Mouse (Mus musculus) 3T3-L1 (cell line): ENCODE data around the gene Afap1l2.

Source experiments
- DNase-seq: peaks from one replicate; pipeline ENCODE4 v3.0.0-alpha.2; 2015; ENCODE audit warnings: low read depth, low spot score

The Afap1l2 gene

DNA sequence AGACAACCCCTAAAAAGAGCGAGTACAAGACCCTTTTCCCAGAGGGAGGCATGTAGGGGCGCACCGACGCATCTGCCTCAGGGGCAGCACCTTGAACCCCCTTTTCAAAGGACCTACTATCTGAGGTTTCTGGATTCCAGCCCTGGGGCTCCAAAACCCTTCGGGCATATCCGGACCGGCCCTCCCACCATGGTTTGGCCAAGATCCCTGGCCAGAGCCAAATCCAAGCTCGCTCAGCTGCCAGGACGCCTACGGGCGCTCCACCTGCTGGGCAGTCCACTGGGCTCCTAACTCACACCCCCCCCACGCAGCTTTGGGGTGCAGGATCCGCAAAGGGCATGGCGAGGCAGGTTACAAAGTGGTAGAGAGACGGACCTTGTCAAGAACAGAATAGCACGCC is 737 bp downstream of the Afap1l2 start:
- no peak for DNase-seq

- DNase-seq, result peak; percentile 50
These were observed 1.2 kb downstream of the Afap1l2 start for GRCm38 (mm10) chr19:57006841-57007240.

- no peak for DNase-seq
These were observed 3.0 kb downstream of the Afap1l2 start for GRCm38 (mm10) chr19:57005062-57005461.

DNA sequence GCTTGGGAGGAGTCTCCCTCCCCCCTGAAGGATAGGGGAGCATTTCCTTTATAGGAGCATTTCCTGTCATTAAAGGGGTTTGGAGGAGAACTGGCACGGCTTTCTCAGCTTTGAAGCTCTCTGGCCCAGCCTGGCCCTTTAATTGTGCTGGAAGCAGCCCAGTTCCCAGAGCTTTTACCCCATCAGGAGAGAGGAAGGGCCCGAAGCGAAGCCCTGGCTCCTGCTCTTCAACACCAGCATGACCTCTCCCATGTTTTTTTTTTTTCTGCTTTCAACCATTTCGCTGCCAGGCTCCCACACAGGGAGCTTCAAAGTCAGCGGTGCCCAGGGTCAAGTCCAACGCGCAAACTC is 4.6 kb downstream of the Afap1l2 start:
- DNase-seq, result no peak

- no peak for DNase-seq
These were observed 5.1 kb downstream of the Afap1l2 start for GRCm38 (mm10) chr19:57002741-57003459.

DNA sequence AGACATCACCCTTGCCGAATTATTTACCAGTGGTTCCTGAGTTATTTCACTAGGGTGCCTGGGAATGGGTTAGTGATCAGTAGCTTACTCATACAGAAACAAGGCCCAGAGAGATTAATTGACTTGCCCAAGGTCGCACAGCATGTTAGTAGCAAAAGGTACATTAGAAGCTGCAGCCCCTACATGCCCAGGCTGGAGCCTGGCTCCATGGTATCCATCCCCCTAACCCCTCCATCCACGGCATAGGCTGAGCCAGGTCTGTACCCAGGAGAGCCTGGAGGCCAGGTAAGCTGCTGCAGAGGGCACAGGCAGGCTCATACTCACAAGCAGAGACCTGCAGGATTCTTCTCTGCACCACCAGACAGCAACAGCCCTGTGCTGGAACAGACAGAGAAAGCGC is 6.1 kb downstream of the Afap1l2 start:
- DNase-seq, result no peak

GRCm38 (mm10) chr19:57000592-57000991 is 7.4 kb downstream of the Afap1l2 start:
- no peak for DNase-seq

- DNase-seq, result no peak
These were observed 8.2 kb downstream of the Afap1l2 start for GRCm38 (mm10) chr19:56999781-57000180.

- no peak for DNase-seq
These were observed 9.1 kb downstream of the Afap1l2 start for GRCm38 (mm10) chr19:56998910-56999309.

GRCm38 (mm10) chr19:56998331-56998730 is 9.7 kb downstream of the Afap1l2 start:
- DNase-seq, result no peak

GRCm38 (mm10) chr19:56997164-56997599 is 10.8 kb downstream of the Afap1l2 start:
- peak; percentile 67 for DNase-seq

DNA sequence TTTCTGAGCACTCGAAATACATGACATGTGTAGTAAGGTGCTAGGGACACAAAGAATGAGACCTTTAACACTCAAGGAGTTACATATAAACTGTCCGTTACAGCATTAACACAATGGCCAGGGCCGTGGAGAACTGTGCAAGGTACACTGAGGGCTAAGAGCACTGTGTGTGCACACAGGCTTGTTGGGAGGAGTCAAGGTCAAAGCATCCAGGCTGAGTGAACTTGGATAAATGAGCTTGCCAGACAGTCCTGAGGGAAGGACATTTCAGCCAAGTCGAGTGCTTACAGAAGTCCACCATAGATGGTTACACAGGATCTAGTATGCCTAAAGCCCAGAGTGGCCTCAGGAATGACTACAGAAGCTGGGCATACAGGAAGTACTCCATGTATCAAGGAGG is 12.6 kb downstream of the Afap1l2 start:
- no peak for DNase-seq

DNA sequence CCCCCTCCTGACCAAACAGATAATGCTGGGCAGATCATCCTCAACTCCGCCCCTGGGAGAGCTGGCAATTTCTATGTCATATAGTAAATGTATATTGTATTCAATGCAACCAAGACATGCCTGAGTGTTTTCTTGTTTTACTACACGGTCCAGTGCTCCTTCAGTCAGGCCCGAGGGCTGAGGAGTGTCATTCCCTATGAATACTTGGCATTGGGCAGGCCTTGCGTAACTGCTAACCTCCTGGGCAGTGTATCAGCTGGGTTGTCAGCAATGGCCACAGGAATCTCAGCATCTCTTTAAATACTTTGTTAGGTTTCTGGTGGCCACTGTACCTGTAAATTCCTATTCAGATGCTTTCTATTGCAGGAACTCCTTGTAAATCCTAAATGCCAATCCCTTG is 13.4 kb downstream of the Afap1l2 start:
- DNase-seq, result peak; percentile 96

DNA sequence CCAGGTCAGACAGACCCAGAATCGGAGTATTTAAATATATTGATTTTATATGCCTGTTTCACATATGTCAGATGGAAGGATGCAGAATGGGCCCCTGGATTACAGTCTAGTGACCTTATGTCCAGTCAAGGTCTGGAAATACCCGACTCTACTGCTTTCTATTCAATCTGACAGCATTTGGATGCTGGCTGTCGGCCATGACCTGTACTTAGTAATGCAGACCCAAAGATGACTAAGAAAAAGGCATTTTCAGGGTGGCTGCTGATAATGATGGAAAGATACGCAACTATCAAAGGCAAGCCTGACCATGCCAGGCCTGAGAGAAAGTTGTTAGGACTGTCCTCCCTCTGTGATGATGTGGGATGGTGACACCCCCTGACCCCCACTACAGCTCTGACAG is 14.3 kb downstream of the Afap1l2 start:
- DNase-seq, result peak; percentile 94

DNA sequence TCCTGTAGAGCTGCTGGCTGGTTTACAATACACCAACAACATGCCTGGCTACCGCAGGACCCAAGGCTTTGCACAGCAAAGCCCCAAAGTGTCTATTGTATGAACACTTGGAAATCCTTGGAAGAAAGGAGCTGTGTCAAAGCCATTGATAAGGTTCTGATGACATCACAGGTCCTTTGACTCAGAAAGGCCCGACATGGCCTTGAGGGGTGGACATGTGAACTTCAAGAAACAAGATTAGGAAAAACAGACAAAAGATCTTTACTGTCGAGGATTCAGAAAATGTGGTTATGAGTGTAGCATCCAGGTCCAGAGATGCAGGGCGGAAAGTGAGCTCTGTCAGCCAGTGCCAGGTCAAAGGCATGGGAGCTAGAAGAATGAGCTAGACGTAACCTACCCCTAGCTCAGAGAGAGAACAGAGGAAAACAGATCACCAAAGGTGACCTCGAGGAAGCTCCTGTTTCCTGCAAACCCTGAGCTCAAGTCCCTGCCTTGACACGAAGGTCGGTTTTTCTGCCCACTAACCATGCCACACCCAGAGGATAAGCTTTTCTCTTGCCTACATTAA is 15.0 kb downstream of the Afap1l2 start:
- no peak for DNase-seq

GRCm38 (mm10) chr19:56990367-56991111 is 17.5 kb downstream of the Afap1l2 start:
- peak; percentile 48 for DNase-seq

DNA sequence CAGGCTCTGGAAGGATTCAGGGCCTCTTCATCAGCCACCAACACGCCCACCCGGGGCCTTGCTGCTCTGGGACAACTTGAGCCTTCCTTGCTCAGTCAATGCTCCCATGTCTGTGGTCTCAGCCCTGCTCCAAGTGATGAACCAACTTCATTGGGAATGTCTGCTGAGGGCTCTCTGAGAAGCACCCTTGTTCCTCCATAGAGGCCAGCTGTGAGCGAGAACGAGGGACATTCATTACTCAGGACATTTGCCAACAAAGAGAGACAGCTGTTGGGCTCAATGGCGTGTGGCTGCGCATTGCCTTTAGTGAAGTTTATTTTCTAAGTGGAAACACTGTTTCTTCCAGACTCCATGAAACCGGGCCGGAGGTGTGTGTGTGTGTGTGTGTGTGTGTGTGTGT is 18.9 kb downstream of the Afap1l2 start:
- no peak for DNase-seq

- no peak for DNase-seq
These were observed 23.8 kb downstream of the Afap1l2 start for GRCm38 (mm10) chr19:56984229-56984628.

DNA sequence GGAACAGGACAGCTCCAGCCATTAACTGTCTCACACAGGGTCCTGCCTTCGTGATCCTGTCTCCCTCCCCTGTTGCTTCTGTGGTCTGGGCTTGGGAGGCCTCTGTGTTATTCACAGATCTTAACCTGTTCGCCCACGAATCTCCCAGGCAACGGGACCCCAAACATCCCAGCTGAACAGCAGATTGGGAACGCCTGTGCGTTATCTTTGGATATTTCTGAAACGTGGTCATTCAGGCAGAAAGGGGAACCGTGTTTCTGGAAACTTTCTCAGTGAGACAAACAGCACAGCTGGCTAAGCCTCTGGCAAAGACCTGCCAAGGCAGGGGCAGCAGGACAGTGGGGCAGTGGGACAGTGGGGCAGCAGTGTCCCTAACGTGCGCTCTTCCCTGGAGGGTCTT is 24.3 kb downstream of the Afap1l2 start:
- no peak for DNase-seq

DNA sequence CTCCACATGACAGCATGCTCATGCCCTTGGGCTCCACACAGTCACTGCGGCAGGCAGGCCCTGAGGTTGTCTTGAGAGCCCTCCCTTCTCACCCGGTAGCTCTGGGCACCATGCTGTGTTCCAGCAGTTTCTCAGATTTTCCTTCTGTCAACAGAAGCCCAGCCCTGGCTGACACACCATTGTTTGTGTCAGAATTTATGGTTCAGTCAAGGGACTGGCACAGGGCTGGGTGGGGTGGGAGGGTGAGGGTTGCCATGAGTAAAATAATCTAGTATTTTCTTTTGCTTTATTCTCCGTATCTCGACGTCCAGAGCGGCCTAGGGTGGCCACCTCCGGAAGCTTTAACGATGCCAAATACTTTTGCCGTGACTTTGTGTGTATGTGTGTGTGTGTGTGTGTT is 26.3 kb downstream of the Afap1l2 start:
- DNase-seq, result no peak

GRCm38 (mm10) chr19:56980803-56981202 is 27.2 kb downstream of the Afap1l2 start:
- peak; percentile 54 for DNase-seq

DNA sequence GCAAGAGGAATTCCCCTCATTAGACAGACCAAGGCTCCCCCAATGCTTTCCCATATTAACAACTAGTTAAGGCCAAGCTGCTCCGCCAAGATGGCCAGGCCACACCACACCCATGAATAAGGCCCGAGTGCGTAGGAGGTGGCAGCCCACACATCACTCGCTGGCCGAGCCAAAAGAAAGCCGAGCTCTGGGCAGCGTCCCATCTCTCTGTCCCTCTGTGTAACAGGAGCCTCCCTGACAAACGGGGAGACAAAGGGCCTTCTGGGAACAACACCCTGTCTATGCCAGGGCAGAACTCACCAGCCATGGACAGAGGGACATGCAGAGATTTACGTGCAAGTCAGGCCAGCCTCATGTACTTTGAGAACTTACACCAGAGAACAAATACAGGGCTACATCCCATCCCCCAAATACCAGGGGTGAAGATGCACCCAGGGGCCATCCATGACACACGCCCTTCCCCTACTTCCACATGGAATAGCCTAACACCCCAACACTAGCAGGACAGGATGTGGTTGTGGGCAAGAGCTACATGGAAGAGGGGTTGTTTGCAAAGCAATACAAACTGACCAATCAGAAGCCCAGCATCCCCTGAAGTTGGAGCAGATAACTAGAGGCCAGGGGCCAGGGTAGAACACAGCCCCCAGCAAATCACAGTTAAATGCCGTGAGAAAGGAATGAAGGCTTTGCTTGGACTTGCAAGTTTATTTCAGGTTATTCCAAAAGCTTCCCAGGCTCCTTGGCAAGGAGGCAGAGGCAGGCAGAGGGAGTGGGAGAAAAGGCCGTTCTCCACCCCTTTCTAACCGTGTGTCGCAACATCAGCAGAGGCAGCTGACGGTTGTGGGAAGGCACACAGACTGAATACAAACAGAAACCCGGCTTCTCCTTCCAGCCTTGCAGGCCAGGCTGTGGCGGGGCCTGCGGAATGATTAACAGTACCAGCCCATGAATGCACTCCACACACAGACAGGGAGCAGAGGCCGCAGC is 30.8 kb downstream of the Afap1l2 start:
- peak; percentile 92 for DNase-seq
